Mouse (Mus musculus): ENCODE measurements around the gene Pelo.

- TF ChIP-seq CTCF (IDR thresholded peaks at IDR 0.05; ENCODE audit: low read depth) (no peak), EP300 (IDR thresholded peaks at IDR 0.05; ENCODE audit: low read depth) (no peak)
Measured at GRCm38 (mm10) chr13:115138513-115138912, 48.5 kb upstream of the Pelo start.
